Mouse (Mus musculus) E14TG2a.4 (cell line): Measurements from ENCODE around the gene Acsl6.
"Not testable (repeated sequence)": the region's sequence is repeated elsewhere in the genome, so short reads cannot be mapped to it uniquely, and the experiment has no call there.

ENCODE experiments used
- H3K27me3 ChIP-seq: 2 replicates; pipeline ENCODE4 v1.6.1; 2014; ENCODE audit warnings: low read length, control low read depth; ENCODE audit not compliant: insufficient read depth
- H3K36me3 ChIP-seq: 2 replicates; pipeline ENCODE4 v1.6.1; 2014; ENCODE audit warnings: low read length, control low read depth; ENCODE audit not compliant: insufficient read depth
- H3K4me1 ChIP-seq: replicated peaks from 2 replicates; pipeline ENCODE4 v1.6.1; 2014; ENCODE audit warnings: low read depth, low read length, control low read depth
- H3K4me3 ChIP-seq: replicated peaks from 2 replicates; pipeline ENCODE4 v1.5.1; 2014; ENCODE audit warnings: mild to moderate bottlenecking, low read length
- H3K9me3 ChIP-seq: 2 replicates; pipeline ENCODE4 v1.6.1; 2014; ENCODE audit warnings: low read length, control low read depth
- CTCF ChIP-seq: conservative IDR thresholded peaks from 2 replicates; pipeline ENCODE4 v1.5.1; 2014; ENCODE audit warnings: low read length
- NANOG ChIP-seq: IDR thresholded peaks from 2 replicates; pipeline ENCODE4 v1.6.1; 2014; ENCODE audit warnings: borderline replicate concordance, low read length, mixed read lengths
- POU5F1 ChIP-seq: IDR thresholded peaks from 2 replicates; pipeline ENCODE4 v1.6.1; 2014; ENCODE audit warnings: low read length, borderline replicate concordance

The Acsl6 gene

GRCm38 (mm10) chr11:54391326-54391725 lies 87.7 kb downstream of the Acsl6 start:
- Histone ChIP-seq H3K36me3 (no peaks in the 10 kb centered on the region), H3K27me3 (no peaks in the 10 kb centered on the region), H3K4me1 (no peaks in the 10 kb centered on the region), H3K9me3 (no peaks in the 10 kb centered on the region), H3K4me3 (no peak overlapping the region)
- no peak for TF ChIP-seq POU5F1
- TF ChIP-seq CTCF = no peak
- TF ChIP-seq NANOG = no peak

- Histone ChIP-seq H3K9me3 (no peaks in the 10 kb centered on the region), H3K36me3 (no peaks in the 10 kb centered on the region), H3K4me1 (0 out of 2 replicates have a peak, but pooled peaks cover 6% of the 10 kb centered on the region), H3K4me3 (no peak overlapping the region), H3K27me3 (no peaks in the 10 kb centered on the region; the same call in 1 of the 2 replicates)
- TF ChIP-seq POU5F1 = no peak
- TF ChIP-seq NANOG = no peak
- no peak for TF ChIP-seq CTCF
Measured at GRCm38 (mm10) chr11:54396686-54397085, 93.1 kb downstream of the Acsl6 start.

GRCm38 (mm10) chr11:54398058-54398457 lies 94.5 kb downstream of the Acsl6 start:
- no peaks in the 10 kb centered on the region for H3K9me3 ChIP-seq
- no peak overlapping the region for H3K4me3 ChIP-seq
- 0 out of 2 replicates have a peak, but pooled peaks cover 6% of the 10 kb centered on the region for H3K4me1 ChIP-seq
- no peaks in the 10 kb centered on the region; the same call in 1 of the 2 replicates for H3K27me3 ChIP-seq
- H3K36me3 ChIP-seq = no peaks in the 10 kb centered on the region
- TF ChIP-seq CTCF (no peak), POU5F1 (no peak)

- not testable (repeated sequence) for H3K36me3 ChIP-seq, H3K9me3 ChIP-seq, H3K4me3 ChIP-seq, H3K27me3 ChIP-seq, H3K4me1 ChIP-seq
Measured at GRCm38 (mm10) chr11:54400803-54401202, 97.2 kb downstream of the Acsl6 start.

GRCm38 (mm10) chr11:54404885-54405284 lies 101.3 kb downstream of the Acsl6 start:
- no peak for TF ChIP-seq POU5F1
- TF ChIP-seq CTCF = no peak
- no peak for TF ChIP-seq NANOG
- H3K4me3 ChIP-seq = no peak overlapping the region
- H3K36me3 ChIP-seq = no peaks in the 10 kb centered on the region
- no peaks in the 10 kb centered on the region for H3K9me3 ChIP-seq
- no peaks in the 10 kb centered on the region; the same call in 1 of the 2 replicates for H3K27me3 ChIP-seq
- no peaks in the 10 kb centered on the region for H3K4me1 ChIP-seq

GRCm38 (mm10) chr11:54406930-54407546 lies 103.4 kb downstream of the Acsl6 start:
- no peaks in the 10 kb centered on the region for H3K4me1 ChIP-seq
- H3K36me3 ChIP-seq = no peaks in the 10 kb centered on the region
- TF ChIP-seq POU5F1 = no peak
- TF ChIP-seq CTCF = no peak
- no peak for TF ChIP-seq NANOG
- no peaks in the 10 kb centered on the region for H3K9me3 ChIP-seq
- H3K27me3 ChIP-seq = no peaks in the 10 kb centered on the region
- no peak overlapping the region for H3K4me3 ChIP-seq

GRCm38 (mm10) chr11:54410612-54411011 lies 107.0 kb downstream of the Acsl6 start:
- Histone ChIP-seq H3K4me3 (no peak overlapping the region), H3K36me3 (no peaks in the 10 kb centered on the region), H3K9me3 (no peaks in the 10 kb centered on the region), H3K4me1 (no peaks in the 10 kb centered on the region), H3K27me3 (no peaks in the 10 kb centered on the region)
- TF ChIP-seq CTCF = peak; percentile 91
- TF ChIP-seq NANOG = no peak

GRCm38 (mm10) chr11:54413017-54413416 lies 109.4 kb downstream of the Acsl6 start:
- Histone ChIP-seq H3K4me1 (no peaks in the 10 kb centered on the region), H3K9me3 (no peaks in the 10 kb centered on the region), H3K27me3 (no peaks in the 10 kb centered on the region), H3K4me3 (no peak overlapping the region), H3K36me3 (no peaks in the 10 kb centered on the region)
- TF ChIP-seq POU5F1 (no peak), CTCF (no peak), NANOG (no peak)
